ENCODE assay signal across 17 mouse cellular contexts in genomic region chr5:3926666-3927065, GRCm38 (mm10). TPM values are rescaled to one million over a fixed set of nuclear protein-coding genes. Genes with fewer than 3 reads are reported as not detected.
A peak's percentile ranks its signal among the peaks of the same experiment; 100 is the strongest.
DNase-seq lines count a peak whose midpoint lies in the region; ATAC-seq lines count a peak whose summit lies in the region.
"Had no signal": no experiment of that assay in that cellular context is flagged by ENCODE, and none has a peak within 500 bp of the region (broad histone marks: within the 10 kb centered on the region; RNA-seq: fewer than 3 reads in every experiment).

No protein-coding gene starts in this region.

- no peak overlapping the region for H3K4me3 ChIP-seq in embryonic facial prominence, embryonic 11.5 days (ENCODE audit: low read depth, low read length)
- no peak overlapping the region for H3K4me3 ChIP-seq in embryonic facial prominence, embryonic 10.5 days
- H3K4me3 ChIP-seq in forebrain, embryonic 16.5 days (replicated peaks; ENCODE audit: low read length), result no peak overlapping the region
- no peak overlapping the region for H3K4me3 ChIP-seq in midbrain, embryonic 11.5 days (ENCODE audit: low read depth, low read length)

- H3K4me1 ChIP-seq in embryonic facial prominence, embryonic 11.5 days (ENCODE audit: control insufficient read depth, insufficient read depth, low read length), result peaks cover 4% of the 10 kb centered on the region; the same call in 1 of the 2 replicates
- peaks cover 27% of the 10 kb centered on the region for H3K4me1 ChIP-seq in embryonic facial prominence, embryonic 10.5 days
- H3K4me1 ChIP-seq in forebrain, embryonic 16.5 days (replicated peaks; ENCODE audit: control insufficient read depth, insufficient read depth, low read length), result peaks cover 25% of the 10 kb centered on the region
- H3K4me1 ChIP-seq in midbrain, embryonic 11.5 days (ENCODE audit: control insufficient read depth, insufficient read depth, low read length), result peaks cover 12% of the 10 kb centered on the region; the same call in 1 of the 2 replicates

- H3K36me3 ChIP-seq in embryonic facial prominence, embryonic 11.5 days (replicated peaks; ENCODE audit: control insufficient read depth, insufficient read depth, low read depth, low read length), result no peaks in the 10 kb centered on the region
- no peaks in the 10 kb centered on the region for H3K36me3 ChIP-seq in embryonic facial prominence, embryonic 10.5 days (replicated peaks)
- H3K36me3 ChIP-seq in forebrain, embryonic 16.5 days (ENCODE audit: control insufficient read depth, insufficient read depth), result no peaks in the 10 kb centered on the region
- no peaks in the 10 kb centered on the region for H3K36me3 ChIP-seq in midbrain, embryonic 11.5 days (ENCODE audit: control insufficient read depth, insufficient read depth, low read length)
- H3K36me3 ChIP-seq: embryonic facial prominence, embryonic 15.5 days; heart, embryonic 13.5 days; liver, embryonic 13.5 days had no signal

- H3K4me2 ChIP-seq in embryonic facial prominence, embryonic 11.5 days (ENCODE audit: low read depth, low read length), result no peak overlapping the region
- no peak overlapping the region for H3K4me2 ChIP-seq in forebrain, embryonic 16.5 days (ENCODE audit: low read length)
- H3K4me2 ChIP-seq in midbrain, embryonic 11.5 days, result no peak overlapping the region

- H3K9me3 ChIP-seq in embryonic facial prominence, embryonic 11.5 days (replicated peaks; ENCODE audit: control insufficient read depth, low read length), result no peaks in the 10 kb centered on the region
- H3K9me3 ChIP-seq in embryonic facial prominence, embryonic 10.5 days, result no peaks in the 10 kb centered on the region
- no peaks in the 10 kb centered on the region for H3K9me3 ChIP-seq in forebrain, embryonic 16.5 days (ENCODE audit: control insufficient read depth, low read length)
- H3K9me3 ChIP-seq in midbrain, embryonic 11.5 days (ENCODE audit: control insufficient read depth, low read length), result no peaks in the 10 kb centered on the region
- H3K9me3 ChIP-seq: embryonic facial prominence, embryonic 15.5 days; heart, embryonic 13.5 days; liver, embryonic 13.5 days had no signal

- DNase-seq in embryonic facial prominence, embryonic 11.5 days (ENCODE audit: low spot score), result peak; percentile 26
- DNase-seq in embryonic facial prominence, embryonic 10.5 days (ENCODE audit: low spot score), result no peak
- DNase-seq in 416B (ENCODE audit: low read depth), result peak; percentile 15
- peak; percentile 82 for DNase-seq in midbrain, embryonic 11.5 days (ENCODE audit: low spot score, missing footprints)
- DNase-seq in adrenal gland, adult 2 months, result no peak
- no peak for DNase-seq in kidney, postnatal 14 days
- DNase-seq: B cell, adult 2 months; cerebellum, postnatal 10 days; gastrocnemius, postnatal 36 days; left cerebral cortex, postnatal 4 days; liver, embryonic 13.5 days; lung, postnatal 14 days; right cerebral cortex, postnatal 4 days had no signal

- H3K27me3 ChIP-seq in embryonic facial prominence, embryonic 11.5 days (ENCODE audit: control insufficient read depth, insufficient read depth, low read length), result no peaks in the 10 kb centered on the region
- H3K27me3 ChIP-seq in embryonic facial prominence, embryonic 10.5 days (replicated peaks; ENCODE audit: low read depth, poor library complexity, severe bottlenecking), result no peaks in the 10 kb centered on the region
- no peaks in the 10 kb centered on the region for H3K27me3 ChIP-seq in forebrain, embryonic 16.5 days (replicated peaks; ENCODE audit: control insufficient read depth, insufficient read depth, low read length)
- H3K27me3 ChIP-seq in midbrain, embryonic 11.5 days (ENCODE audit: control insufficient read depth, insufficient read depth, low read length), result no peaks in the 10 kb centered on the region
- H3K27me3 ChIP-seq: embryonic facial prominence, embryonic 15.5 days; heart, embryonic 13.5 days; liver, embryonic 13.5 days had no signal

- H3K9ac ChIP-seq in embryonic facial prominence, embryonic 11.5 days (replicated peaks; ENCODE audit: low read length), result no peak overlapping the region
- no peak overlapping the region for H3K9ac ChIP-seq in forebrain, embryonic 16.5 days (replicated peaks; ENCODE audit: low read depth, low read length)
- H3K9ac ChIP-seq in midbrain, embryonic 11.5 days (ENCODE audit: low read length), result no peak overlapping the region
- H3K9ac ChIP-seq: embryonic facial prominence, embryonic 15.5 days had no signal

- WGBS in embryonic facial prominence, embryonic 11.5 days, result 42% methylated on average over 4 of the region's 4 CpGs
- 50% methylated on average over 4 of the region's 4 CpGs for WGBS in embryonic facial prominence, embryonic 10.5 days
- 17% methylated on average over 4 of the region's 4 CpGs for WGBS in forebrain, embryonic 16.5 days
- WGBS in midbrain, embryonic 11.5 days, result 30% methylated on average over 4 of the region's 4 CpGs

- H3K27ac ChIP-seq in embryonic facial prominence, embryonic 11.5 days (replicated peaks; ENCODE audit: low read depth, low read length), result no peak overlapping the region
- H3K27ac ChIP-seq in embryonic facial prominence, embryonic 10.5 days (replicated peaks), result no peak overlapping the region
- H3K27ac ChIP-seq in forebrain, embryonic 16.5 days (ENCODE audit: low read length), result 0 out of 2 replicates have a peak overlapping the region, but pooled peaks have one; percentile 3
- no peak overlapping the region for H3K27ac ChIP-seq in midbrain, embryonic 11.5 days (ENCODE audit: low read depth, low read length)
- H3K27ac ChIP-seq: embryonic facial prominence, embryonic 15.5 days; heart, embryonic 13.5 days; liver, embryonic 13.5 days had no signal

- no peak for ATAC-seq in embryonic facial prominence, embryonic 11.5 days (replicated peaks; ENCODE audit: insufficient number of reproducible peaks, low FRiP score, low TSS enrichment, low read depth)
- no peak for ATAC-seq in forebrain, embryonic 16.5 days
- no peak for ATAC-seq in midbrain, embryonic 11.5 days (ENCODE audit: low FRiP score)
- ATAC-seq in activated CD4-positive, CD25-positive, alpha-beta regulatory T cell, adult 4 months, result no peak

RNA-seq across cellular contexts. Expression of gene Akap9, which starts 1.2 kb away (rescaled TPM):
- polyA plus RNA-seq in embryonic facial prominence, embryonic 11.5 days (2014; fragmentation: Nextera tagmentation; extraction: Ambion mirVana), result 97.9 and 113 TPM in 2 replicates
- polyA plus RNA-seq in embryonic facial prominence, embryonic 10.5 days (2016; fragmentation: Nextera tagmentation; extraction: Ambion mirVana), result 113 and 119 TPM in 2 replicates
- polyA plus RNA-seq in forebrain, embryonic 16.5 days (2015; fragmentation: Nextera tagmentation; extraction: Ambion mirVana), result 385 and 392 TPM in 2 replicates
- 149 and 172 TPM in 2 replicates for polyA plus RNA-seq in midbrain, embryonic 11.5 days (2014; fragmentation: Nextera tagmentation; extraction: Ambion mirVana)
- total RNA-seq in adrenal gland, adult 2 months (2021), result 10 to 100 TPM; 61.9 to 78.5 TPM
- 14.4 and 18.3 TPM in 2 replicates for polyA plus RNA-seq in adrenal gland, adult 2 months (2012; rRNA removed)
- polyA plus RNA-seq in activated CD4-positive, CD25-positive, alpha-beta regulatory T cell, adult 4 months (2017; shearing (Covaris generic)), result 100 to 1,000 TPM; 116 to 142 TPM

RNA-seq across cellular contexts. Expression of gene Mterf1a, which starts 32.9 kb away (rescaled TPM):
- polyA plus RNA-seq in embryonic facial prominence, embryonic 11.5 days (2014; fragmentation: Nextera tagmentation; extraction: Ambion mirVana), result 10.4 and 11.3 TPM in 2 replicates
- 8.6 and 10.8 TPM in 2 replicates for polyA plus RNA-seq in embryonic facial prominence, embryonic 10.5 days (2016; fragmentation: Nextera tagmentation; extraction: Ambion mirVana)
- 8.6 and 10.9 TPM in 2 replicates for polyA plus RNA-seq in forebrain, embryonic 16.5 days (2015; fragmentation: Nextera tagmentation; extraction: Ambion mirVana)
- polyA plus RNA-seq in midbrain, embryonic 11.5 days (2014; fragmentation: Nextera tagmentation; extraction: Ambion mirVana), result 10.4 and 12.2 TPM in 2 replicates
- 1 to 10 TPM; 6.6 to 7.8 TPM for total RNA-seq in adrenal gland, adult 2 months (2021)
- 0.17 and 0.41 TPM in 2 replicates for polyA plus RNA-seq in adrenal gland, adult 2 months (2012; rRNA removed)
- polyA plus RNA-seq in activated CD4-positive, CD25-positive, alpha-beta regulatory T cell, adult 4 months (2017; shearing (Covaris generic)), result 10 to 100 TPM; 24.3 to 27.5 TPM

Comparison
In these comparisons a context has a peak if more than half of its experiments do, and no peak if none do; other contexts are left out.
1. DNase-seq: peak in embryonic facial prominence, embryonic 11.5 days (single experiment), 416B (single experiment) and midbrain, embryonic 11.5 days (single experiment); none in embryonic facial prominence, embryonic 10.5 days (single experiment), adrenal gland, adult 2 months (single experiment) and kidney, postnatal 14 days (single experiment).